Mouse (Mus musculus) cerebellum, postnatal 36 days (tissue): ENCODE measurements around the gene Topbp1.

ENCODE experiments used
- DNase-seq, 2 experiments: peaks; one replicate each; pipeline ENCODE4 v3.0.0; 2021 to 2022; ENCODE audit warnings: mixed read lengths in 2 of 2

The Topbp1 gene

DNA sequence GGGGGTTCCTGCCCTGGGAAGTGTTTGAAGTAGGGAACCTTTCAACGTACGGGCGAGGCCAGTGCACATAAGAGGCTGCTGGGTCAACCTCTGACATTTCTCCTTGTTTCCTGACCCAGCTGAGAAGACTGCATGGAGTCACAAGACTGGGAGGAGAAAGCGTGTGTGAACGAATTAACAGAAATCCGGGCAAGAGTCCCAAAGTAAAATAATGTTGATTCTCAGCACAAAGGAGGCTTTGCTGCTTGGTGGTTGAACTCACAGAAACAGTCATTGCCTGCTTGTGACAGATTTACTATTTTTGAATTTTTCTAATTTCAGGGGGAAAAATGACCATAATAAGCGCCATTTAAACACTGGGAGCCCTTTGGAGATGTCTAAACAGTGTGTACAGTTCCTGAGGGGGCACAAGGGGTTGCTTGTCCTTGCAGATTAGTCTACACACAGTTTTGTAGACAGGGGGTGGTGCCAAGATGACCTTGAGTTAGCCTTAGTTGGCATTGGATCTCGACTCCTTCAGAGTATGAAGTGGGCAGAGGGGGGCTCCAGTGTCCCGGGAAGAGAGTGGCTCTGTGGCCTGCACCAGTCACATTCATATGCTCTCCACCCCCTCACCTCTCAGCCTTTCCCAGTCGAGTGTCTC is 82.1 kb downstream of the Topbp1 start:
- no peak for DNase-seq

DNA sequence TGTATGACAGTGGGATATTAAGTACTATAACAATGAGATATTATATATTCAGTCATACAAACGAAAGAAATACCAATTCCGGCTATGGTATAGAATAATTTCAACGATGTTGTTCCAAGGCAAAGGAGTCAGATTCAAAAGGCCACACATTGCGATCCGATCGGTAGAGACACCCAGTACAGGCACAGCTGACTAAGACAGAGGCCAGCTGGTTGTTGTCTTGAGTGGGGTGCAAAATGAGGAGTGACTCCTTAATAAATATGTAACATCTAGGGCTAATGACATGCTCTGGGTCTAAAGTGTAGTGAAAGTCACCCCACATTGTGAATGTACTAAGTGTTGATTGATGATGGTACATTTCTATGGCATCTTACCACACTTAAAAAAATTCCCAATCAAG is 84.2 kb downstream of the Topbp1 start:
- DNase-seq, result no peak

DNA sequence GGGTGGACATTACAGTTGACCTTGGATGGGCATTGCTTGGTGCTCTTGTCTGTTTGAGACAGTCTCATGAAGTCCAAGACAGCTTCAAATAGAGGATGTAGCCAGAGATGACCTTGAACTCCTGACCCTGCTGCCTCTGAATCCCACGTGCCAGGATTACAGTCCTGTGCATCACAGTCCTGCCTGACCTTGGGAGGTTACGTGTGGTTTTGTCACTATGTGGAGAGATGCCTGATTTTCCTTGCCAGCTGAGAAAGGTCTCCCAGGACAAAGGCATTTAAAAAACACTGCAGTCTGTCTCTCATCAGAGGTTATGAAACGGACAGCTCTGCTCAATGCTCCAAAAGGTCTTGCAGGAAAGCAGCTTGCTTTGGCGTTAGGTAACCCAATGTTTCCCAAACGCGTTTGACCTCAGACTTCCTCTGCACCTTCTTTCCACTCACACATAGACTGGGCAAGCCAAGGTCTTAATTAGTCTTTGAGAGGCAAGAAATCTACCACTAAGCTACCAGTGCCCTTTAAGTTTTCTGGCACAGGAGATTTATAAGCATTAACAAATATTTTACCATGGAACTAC is 86.9 kb downstream of the Topbp1 start:
- no peak for DNase-seq

DNA sequence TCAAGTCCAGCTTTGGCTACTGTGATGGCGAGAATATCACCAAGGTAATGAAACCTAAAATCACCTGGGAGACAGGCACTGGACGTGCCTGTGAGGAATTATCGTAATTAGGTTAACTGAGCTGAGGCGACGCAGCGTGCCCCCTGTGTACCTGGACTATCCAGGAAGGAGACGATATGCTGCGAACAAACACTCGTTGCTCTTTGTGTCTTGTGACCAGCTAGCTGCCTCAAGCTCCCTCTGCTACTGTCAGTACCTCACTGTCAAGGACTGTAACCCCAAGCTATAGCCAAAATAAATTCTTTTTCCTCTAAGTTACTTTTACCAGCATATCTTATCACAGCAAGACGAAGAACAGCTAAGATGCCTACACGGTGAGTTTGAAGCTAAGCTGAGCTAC is 88.2 kb downstream of the Topbp1 start:
- no peak for DNase-seq

DNA sequence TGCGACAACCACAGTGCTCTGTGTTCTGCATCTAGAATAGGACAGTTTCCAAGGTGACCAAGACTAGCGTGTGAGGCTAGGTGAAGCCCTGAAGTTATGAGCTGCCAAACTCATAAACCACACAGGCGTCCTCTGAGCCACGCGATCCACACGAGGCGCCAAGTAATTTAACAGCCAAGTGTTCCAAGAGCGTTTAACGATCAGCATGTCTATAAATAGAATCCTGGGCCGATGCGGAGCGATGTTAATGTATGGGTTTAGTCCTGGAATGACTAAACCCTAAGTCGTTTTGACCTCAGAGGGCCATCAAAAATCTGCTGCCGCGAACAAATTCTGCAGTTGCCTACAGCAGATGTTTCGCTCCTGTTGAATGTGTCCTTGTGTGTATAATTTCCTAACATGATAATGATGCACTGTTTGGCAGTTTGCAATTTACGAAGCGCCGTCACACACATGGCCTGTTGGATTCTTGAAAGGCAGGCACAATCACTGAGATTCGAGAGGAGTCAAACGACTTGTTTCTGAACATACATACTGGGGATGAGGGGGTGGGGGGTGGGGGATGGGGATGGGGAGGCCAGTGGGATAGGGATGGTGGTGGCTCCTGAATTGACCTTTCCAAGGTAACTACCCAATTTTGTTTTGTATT is 93.6 kb downstream of the Topbp1 start:
- no peak for DNase-seq
